Mouse (Mus musculus): Measurements from ENCODE around the gene Pxn.

DNA sequence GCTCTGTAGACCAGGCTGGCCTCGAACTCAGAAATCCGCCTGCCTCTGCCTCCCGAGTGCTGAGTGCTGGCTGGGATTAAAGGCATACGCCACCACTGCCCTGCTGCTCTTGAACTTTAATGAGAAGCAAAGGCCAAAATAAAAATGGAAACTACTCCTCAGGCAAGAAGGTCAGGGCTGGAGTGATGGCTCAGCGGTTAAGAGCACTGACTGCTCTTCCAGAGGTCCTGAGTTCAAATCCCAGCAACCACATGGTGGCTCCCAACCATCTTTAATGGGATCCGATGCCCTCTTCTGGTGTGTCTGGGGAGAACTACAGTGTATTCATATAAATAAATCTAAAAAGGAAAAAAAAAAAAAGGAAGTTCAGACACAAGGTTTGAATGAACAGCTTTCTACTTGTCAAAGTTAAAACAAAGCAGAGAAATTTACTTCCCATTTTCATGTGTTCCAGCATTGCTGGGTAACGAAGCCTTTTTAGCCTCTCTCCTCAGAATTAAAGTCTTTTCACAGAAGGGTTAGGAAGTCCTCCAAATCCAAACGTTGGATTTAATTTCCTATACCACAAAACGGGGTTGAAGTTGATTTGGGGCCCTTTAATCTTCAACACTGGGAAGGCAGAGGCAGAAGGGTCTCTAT is 18.4 kb upstream of the Pxn start:
- TF ChIP-seq POLR2A (IDR thresholded peaks at IDR 0.05; ENCODE audit: insufficient read depth, low read length) (no peak), EP300 (IDR thresholded peaks at IDR 0.05; ENCODE audit: insufficient read depth, low read depth, low read length) (no peak)
